Mouse (Mus musculus) inflammation-experienced regulatory T-cells, adult 16 weeks (primary cell): Measurements from ENCODE around the gene Erc2. TPM values are rescaled to one million over a fixed set of nuclear protein-coding genes. Genes with fewer than 3 reads are reported as not detected.

ENCODE experiments used
- polyA plus RNA-seq: library from polyadenylated mRNA; unstranded; fragments of 100-300 nt; shearing (Covaris generic); gene quantifications from one replicate; pipeline ENCODE4 v1.2.1, GENCODE M21; 2017

Gene Erc2
- polyA plus RNA-seq = not detected

DNA sequence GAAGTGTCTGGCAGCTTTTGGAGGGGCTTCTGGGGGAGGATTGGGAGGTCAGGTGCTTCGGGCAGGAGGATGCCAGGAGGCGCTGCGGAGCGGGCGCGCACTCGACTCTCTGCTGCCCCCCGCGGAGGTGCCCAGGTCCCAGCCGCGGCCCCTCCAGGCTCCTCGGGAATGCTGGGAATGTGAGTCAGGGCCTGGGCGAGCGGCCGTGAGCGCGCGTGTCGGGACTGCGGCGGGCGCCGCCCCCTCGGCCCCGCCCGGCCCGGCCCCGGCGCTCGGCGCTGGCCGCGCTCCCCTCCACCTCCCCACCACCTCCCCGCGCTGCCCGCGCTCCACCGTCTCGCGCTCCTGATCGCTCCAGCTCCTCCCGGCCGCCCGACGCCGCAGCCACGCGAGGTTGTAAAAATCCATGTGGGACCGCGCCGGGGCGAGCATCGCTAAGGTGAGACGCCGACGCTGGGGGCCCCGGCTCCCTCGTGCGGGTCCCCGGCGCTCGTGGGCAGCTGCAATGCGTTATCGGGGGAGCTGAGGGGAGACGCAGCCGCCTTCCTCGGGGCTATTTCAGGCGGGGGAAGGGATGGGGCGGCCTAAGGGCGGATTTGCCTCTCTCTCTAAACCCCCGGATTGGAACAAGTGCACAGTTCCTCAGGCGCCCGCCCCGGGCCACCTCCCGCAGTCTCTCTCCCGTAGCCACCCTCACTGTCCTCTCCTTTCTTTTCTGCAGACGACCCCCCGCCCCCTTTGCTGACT, at the start of gene Erc2:
Gene Erc2, plus strand, starts transcription at position 253 of the 747 bp plus-strand sequence.

DNA sequence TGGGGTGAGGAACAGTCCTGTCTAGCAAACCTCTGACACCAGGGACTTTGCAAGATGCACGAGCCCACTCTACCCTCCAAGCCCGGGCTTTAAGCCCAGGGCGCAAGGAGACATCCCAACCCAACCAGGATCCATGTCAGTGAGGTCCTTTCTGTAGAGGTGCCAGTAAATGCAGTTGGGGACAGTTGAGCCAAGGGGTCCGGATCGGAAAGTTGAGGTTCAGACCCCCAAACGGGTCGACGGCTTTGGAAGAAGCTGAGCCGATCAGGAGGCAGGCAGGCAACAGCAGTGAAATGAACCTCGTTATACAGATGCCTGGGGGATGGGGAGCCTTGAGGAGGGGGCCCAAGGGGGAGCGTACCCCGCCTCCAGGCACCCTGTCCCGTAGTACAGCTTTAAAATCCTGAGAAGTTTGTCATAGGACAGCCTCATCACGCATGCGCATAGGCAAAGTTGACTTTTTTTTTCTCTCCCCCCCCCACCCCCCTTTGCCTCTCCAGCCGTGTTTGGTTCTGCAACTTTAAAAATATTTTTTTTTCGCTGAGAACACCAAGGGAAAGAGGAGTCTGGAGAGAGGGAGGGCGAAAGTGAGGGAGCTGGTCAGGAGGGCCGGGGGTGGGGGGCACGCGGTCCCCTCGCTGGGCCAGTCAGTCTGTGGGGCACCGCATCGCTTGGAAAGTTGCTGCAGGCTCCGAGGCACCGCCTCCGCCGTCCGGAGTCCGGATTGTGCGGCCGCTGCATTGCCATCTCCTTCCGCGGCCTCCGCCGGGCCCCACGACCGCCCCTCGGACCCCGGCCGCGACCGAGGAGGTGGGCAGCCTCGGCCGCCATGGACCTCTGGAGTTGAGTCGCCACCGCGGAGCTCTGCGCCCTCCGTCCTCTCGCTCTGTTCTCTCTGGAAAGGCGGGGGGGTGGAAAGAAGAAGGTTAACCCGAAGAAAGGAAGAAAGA, 882.1 kb downstream of the Erc2 start, which contains the start of gene Wnt5a:
Gene Wnt5a, plus strand, starts transcription at position 650 of the 950 bp plus-strand sequence.

Other genes with a start within 250 kb of the Erc2 start
- gene Fam208a, start 193.6 kb upstream of the Erc2 start, polyA plus RNA-seq = 20.4 TPM
- 18.3 TPM for gene Ccdc66, start 114.0 kb upstream of the Erc2 start, polyA plus RNA-seq